Mouse (Mus musculus): ENCODE measurements around the gene Rd3l.

The Rd3l gene

GRCm38 (mm10) chr12:111966683-111967173 lies 14.4 kb downstream of the Rd3l start, which contains the start of gene Atp5mpl:
Atp5mpl (minus strand) TSS chr12:111966977.
- peak; percentile 98 for DNase-seq (ENCODE audit: low read depth)

GRCm38 (mm10) chr12:111963339-111963738 lies 17.8 kb downstream of the Rd3l start:
- DNase-seq (ENCODE audit: low read depth): no peak

GRCm38 (mm10) chr12:111958101-111958865 lies 22.8 kb downstream of the Rd3l start:
- peak; percentile 72 for DNase-seq (ENCODE audit: low read depth)

GRCm38 (mm10) chr12:111956173-111956572 lies 24.9 kb downstream of the Rd3l start:
- DNase-seq (ENCODE audit: low read depth): no peak

GRCm38 (mm10) chr12:111951701-111952100 lies 29.4 kb downstream of the Rd3l start:
- peak; percentile 34 for DNase-seq (ENCODE audit: low read depth)

GRCm38 (mm10) chr12:111950486-111950885 lies 30.6 kb downstream of the Rd3l start:
- DNase-seq (ENCODE audit: low read depth): no peak

- DNase-seq (ENCODE audit: low read depth): peak; percentile 71
These were observed 34.4 kb downstream of the Rd3l start for GRCm38 (mm10) chr12:111946716-111947115.

- DNase-seq (ENCODE audit: low read depth): peak; percentile 79
These were observed 35.1 kb downstream of the Rd3l start for GRCm38 (mm10) chr12:111945765-111946655.

- DNase-seq (ENCODE audit: low read depth): no peak
These were observed 36.0 kb downstream of the Rd3l start for GRCm38 (mm10) chr12:111945115-111945514.

GRCm38 (mm10) chr12:111944065-111944987 lies 36.8 kb downstream of the Rd3l start:
- peak; percentile 38 for DNase-seq (ENCODE audit: low read depth)

GRCm38 (mm10) chr12:111943421-111944064 lies 37.6 kb downstream of the Rd3l start:
- DNase-seq (ENCODE audit: low read depth): no peak

- DNase-seq (ENCODE audit: low read depth): peak; percentile 84
These were observed 42.4 kb downstream of the Rd3l start for GRCm38 (mm10) chr12:111938623-111939177.

- DNase-seq (ENCODE audit: low read depth): peak; percentile 78
These were observed 44.2 kb downstream of the Rd3l start for GRCm38 (mm10) chr12:111936706-111937550.

- no peak for DNase-seq (ENCODE audit: low read depth)
These were observed 47.1 kb downstream of the Rd3l start for GRCm38 (mm10) chr12:111933971-111934370.

- no peak for DNase-seq (ENCODE audit: low read depth)
These were observed 47.9 kb downstream of the Rd3l start for GRCm38 (mm10) chr12:111933032-111933704.

GRCm38 (mm10) chr12:111932513-111932912 lies 48.6 kb downstream of the Rd3l start:
- DNase-seq (ENCODE audit: low read depth): peak; percentile 55

- no peak for DNase-seq (ENCODE audit: low read depth)
These were observed 49.6 kb downstream of the Rd3l start for GRCm38 (mm10) chr12:111931411-111932025.

All from NIH3T3 (cell line).